Mouse (Mus musculus) ovary, adult 2 months (tissue): ENCODE measurements around the gene Vmn2r4. TPM values are rescaled to one million over a fixed set of nuclear protein-coding genes. Genes with fewer than 3 reads are reported as not detected.

ENCODE experiments used
- polyA plus RNA-seq: library from polyadenylated mRNA; depleted of rRNA; stranded (reverse); fragments of >200 nt; gene quantifications from 2 replicates; pipeline ENCODE4 v1.2.3, GENCODE M21; 2012; rRNA removed

Gene Vmn2r4
- not detected in 2 replicates for polyA plus RNA-seq

DNA sequence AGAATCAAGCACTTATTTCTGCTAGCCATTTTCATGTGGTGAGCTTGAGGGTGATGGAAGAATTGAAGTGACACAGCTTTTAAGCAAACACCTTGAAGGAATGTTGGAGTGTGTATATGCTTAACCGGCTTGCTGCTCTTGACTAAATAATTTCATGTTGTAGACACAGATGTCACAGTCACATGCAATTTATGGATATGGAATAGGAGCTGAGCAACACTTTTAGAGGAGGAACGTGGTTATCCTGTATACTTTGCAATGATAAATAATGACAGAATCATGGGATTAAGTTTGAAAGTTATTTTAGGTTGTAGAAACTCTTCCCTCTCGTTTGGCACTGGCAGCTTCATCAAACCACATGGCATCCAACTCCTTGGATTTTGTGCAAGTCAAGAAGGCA, at the start of gene Vmn2r4:
Gene Vmn2r4 (minus strand): TSS at position 101 of the 400 bp plus-strand sequence.

Other genes starting within 250 kb of the Vmn2r4 start
- not detected in 2 replicates for gene Vmn2r3, start 125.7 kb downstream of the Vmn2r4 start, polyA plus RNA-seq
- gene Vmn2r5, start 94.5 kb upstream of the Vmn2r4 start, polyA plus RNA-seq: not detected in 2 replicates
- gene Vmn2r6, start 150.5 kb upstream of the Vmn2r4 start, polyA plus RNA-seq: not detected in 2 replicates